Mouse (Mus musculus) induced T-regulatory cell, adult 2 months (primary cell): ENCODE results near the gene Veph1.

ENCODE experiments used
- DNase-seq: peaks from one replicate; pipeline ENCODE4 v3.0.0-alpha.2; 2012; ENCODE audit warnings: low read depth

Veph1 gene

GRCm38 (mm10) chr3:66024220-66024792 lies 272.3 kb downstream of the Veph1 start:
- DNase-seq, result no peak

- no peak for DNase-seq
Measured at GRCm38 (mm10) chr3:66019171-66019570, 277.5 kb downstream of the Veph1 start.

DNA sequence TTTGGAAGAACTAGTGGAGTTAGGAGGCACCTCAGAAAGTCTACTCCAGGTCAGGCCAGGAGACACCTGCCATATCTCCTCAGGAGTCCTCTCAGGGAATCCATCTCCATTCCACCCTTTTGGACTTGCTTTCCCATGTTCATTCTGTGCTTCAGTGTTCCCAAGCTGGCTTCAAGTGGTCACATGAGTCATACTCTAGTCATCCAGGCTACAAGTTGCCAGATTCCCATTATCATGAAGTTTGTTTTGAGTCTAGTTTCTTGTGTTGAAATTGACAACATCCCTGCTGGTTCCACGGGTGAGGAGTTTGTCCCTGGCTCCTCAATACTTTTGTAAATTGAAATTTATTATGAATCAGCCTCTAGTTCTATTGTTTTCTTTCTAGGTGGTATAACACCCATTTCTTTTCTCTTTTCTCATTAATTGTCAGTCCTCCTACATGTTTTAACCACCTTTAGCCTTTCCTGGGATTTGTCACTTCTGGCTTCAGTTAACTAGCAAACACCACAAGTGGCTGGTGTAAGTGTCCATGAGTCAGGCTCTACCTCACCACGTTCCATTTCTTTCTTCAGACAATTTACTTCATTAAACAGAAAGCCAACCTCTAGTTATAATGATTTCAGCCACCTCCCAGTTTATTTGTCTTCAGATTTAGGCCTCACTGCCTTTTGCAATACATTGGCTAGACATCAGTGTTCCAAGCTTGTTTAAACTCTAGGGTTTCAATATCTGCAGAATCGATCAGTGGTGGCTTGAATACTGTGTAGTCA lies 288.8 kb downstream of the Veph1 start:
- no peak for DNase-seq

GRCm38 (mm10) chr3:66004989-66005388 lies 291.6 kb downstream of the Veph1 start:
- no peak for DNase-seq

GRCm38 (mm10) chr3:66004220-66004951 lies 292.3 kb downstream of the Veph1 start:
- DNase-seq, result no peak
